Comparison of ENCODE assay signal across 13 mouse cellular contexts in the genomic region with DNA sequence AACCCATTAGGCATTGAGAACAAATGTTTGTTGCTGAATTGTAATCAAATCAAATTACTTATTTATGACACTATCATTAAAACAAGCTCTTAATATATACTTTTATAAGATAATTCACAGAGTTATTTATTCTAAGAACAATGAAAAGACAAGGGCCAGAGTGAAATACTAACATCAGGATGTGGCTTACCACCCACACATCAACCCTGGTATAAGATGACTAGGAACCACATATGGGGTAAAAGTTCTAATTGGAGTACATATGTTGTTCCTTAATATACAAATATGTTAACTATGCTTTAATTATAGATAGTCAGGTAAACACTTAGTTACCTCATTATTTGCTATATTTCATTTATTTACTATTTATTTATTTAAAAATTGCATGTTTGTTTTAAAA.
"Had no signal": no experiment of that assay in that cellular context is flagged by ENCODE, and none has a peak within 500 bp of the region (broad histone marks: within the 10 kb centered on the region; RNA-seq: fewer than 3 reads in every experiment).

No protein-coding gene starts in this region.

- ATAC-seq: lung, postnatal 0 days; midbrain, embryonic 13.5 days; midbrain, embryonic 15.5 days had no signal

- DNase-seq: lung, adult 2 months; lung, postnatal 14 days; lung, postnatal 36 days; retina, postnatal 1 day; right cerebral cortex, adult 18-20 months; right cerebral cortex, postnatal 25 days; right cerebral cortex, postnatal 4 days; thymus, adult 18-20 months; thymus, postnatal 14 days; thymus, postnatal 36 days had no signal
